Mouse (Mus musculus) CH12.LX (cell line): ENCODE results near the gene Elob.

Experiments used
- CTCF ChIP-seq, 2 experiments: IDR thresholded peaks in 1 of 2; conservative IDR thresholded peaks in 1 of 2; 2 replicates each; pipeline ENCODE4 v1.5.1; 2011 to 2012; ENCODE audit warnings: low read depth in 2 of 2, low read length in 2 of 2, improper control_type of control experiment in 1 of 2, inconsistent platforms in 1 of 2, mild to moderate bottlenecking in 1 of 2, moderate library complexity in 1 of 2
- EP300 ChIP-seq: IDR thresholded peaks from 2 replicates; pipeline ENCODE4 v1.6.1; 2011; ENCODE audit warnings: low read length, improper control_type of control experiment
- MAZ ChIP-seq: IDR thresholded peaks from 2 replicates; pipeline ENCODE4 v1.6.1; 2012; ENCODE audit warnings: low read depth, mild to moderate bottlenecking, inconsistent platforms, low read length, improper control_type of control experiment, moderate library complexity
- POLR2A ChIP-seq: IDR thresholded peaks from 2 replicates; pipeline ENCODE4 v1.6.1; 2011; ENCODE audit warnings: low read depth, mild to moderate bottlenecking, improper control_type of control experiment, low read length
- RCOR1 ChIP-seq: conservative IDR thresholded peaks from 2 replicates; pipeline ENCODE4 v1.6.1; 2012; ENCODE audit warnings: low read depth, mild to moderate bottlenecking, inconsistent platforms, low read length, improper control_type of control experiment
- ZMIZ1 ChIP-seq: IDR thresholded peaks from 2 replicates; pipeline ENCODE4 v1.6.1; 2012; ENCODE audit warnings: low read depth, mild to moderate bottlenecking, inconsistent platforms, low read length, improper control_type of control experiment

GRCm38 (mm10) chr17:23873884-23874856 is 45.2 kb upstream of the Elob start:
- TF ChIP-seq POLR2A (no peak), ZMIZ1 (no peak), CTCF (conservative IDR thresholded peaks at IDR 0.05 in 1 of 2, IDR thresholded peaks at IDR 0.05 in 1 of 2; ENCODE audit: low read depth in 2 of 2, low read length in 2 of 2) (peak; percentile 67 to 84), EP300 (no peak), RCOR1 (no peak), MAZ (no peak)
